Mouse (Mus musculus): ENCODE results near the gene Gm26566. TPM values are rescaled to one million over a fixed set of nuclear protein-coding genes. Genes with fewer than 3 reads are reported as not detected.
A peak's percentile ranks its signal among the peaks of the same experiment; 100 is the strongest.
"Not testable (repeated sequence)": the region's sequence is repeated elsewhere in the genome, so short reads cannot be mapped to it uniquely, and the experiment has no call there.

Gene Gm26566
- total RNA-seq, 2 experiments from 2014 or later: 0.41 TPM; not detected in 1

DNA sequence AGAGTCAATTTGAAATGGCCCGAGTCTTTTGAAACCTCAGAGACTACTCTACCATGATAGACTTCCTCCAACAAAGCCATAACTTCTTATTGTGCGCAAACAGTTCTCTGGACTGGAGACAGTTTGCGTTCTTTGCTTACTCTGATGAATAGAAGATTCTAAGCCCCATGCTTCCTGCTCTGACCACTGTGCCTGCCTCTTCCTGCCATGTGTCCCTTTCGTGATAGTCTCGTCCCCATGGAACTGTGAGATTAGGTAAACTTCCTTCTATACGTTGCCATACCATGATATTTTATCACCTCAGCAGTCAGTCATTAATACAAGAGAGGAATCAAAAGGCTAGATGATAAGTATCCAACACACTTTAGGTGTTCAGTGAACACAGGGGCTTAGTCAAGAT lies 5.1 kb downstream of the Gm26566 start:
- intact Hi-C loops (cut with DNase I; ENCODE audit: low total_unique reads): loop anchor here (2.0 kb wide), 1 partner anchor 32 kb away; no protein-coding TSS in a partner anchor
- DNase-seq: no peak

DNA sequence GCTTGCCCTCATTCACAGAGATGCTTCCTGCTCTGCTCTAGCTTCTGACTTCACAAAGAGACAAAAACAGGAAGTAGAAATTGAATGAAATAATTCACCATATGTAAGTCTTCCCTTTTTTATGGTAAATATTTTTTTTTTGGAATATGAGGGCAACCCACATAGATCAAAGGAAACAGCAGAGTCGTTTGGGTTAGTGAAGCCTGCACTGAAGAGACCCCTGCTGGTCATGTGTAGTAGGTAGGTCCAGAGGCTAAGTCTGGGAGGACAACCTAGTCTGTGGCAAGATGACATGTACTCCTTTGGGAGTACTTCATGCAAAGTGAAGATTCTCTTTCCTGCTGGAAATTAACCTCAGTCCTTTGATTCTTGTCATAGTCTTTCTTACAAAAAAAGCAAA lies 5.7 kb downstream of the Gm26566 start:
- intact Hi-C loops (cut with DNase I; ENCODE audit: low total_unique reads): loop anchor here (2.0 kb wide), 1 partner anchor 33 kb away; no protein-coding TSS in a partner anchor
- no peak for DNase-seq

- peak; percentile 60 for DNase-seq
- intact Hi-C loops (cut with DNase I; ENCODE audit: low total_unique reads): no loop called here
Measured at GRCm38 (mm10) chr4:88738480-88738879, 16.9 kb downstream of the Gm26566 start.

DNA sequence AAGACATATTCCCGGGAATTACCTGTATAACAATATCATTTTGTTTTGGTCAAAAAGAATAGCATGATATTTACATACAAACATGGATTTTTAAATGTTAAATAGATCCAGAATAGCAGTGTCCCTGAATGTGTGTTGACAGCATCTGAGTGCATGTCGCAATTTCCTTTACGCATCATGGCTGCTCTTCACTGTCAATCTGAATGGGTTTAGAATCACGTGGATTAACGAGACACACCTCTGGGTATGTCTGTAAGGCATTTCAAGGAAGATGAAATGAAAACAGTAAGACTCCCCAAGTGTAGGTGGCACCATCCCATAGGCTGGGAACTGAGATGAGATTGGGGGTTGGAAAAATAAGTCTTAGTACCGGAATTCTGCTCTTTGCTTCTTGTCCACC lies 17.4 kb downstream of the Gm26566 start:
- no peak for DNase-seq
- intact Hi-C loops (cut with DNase I; ENCODE audit: low total_unique reads): no loop called here

GRCm38 (mm10) chr4:88741426-88741825 lies 19.8 kb downstream of the Gm26566 start:
- intact Hi-C loops (cut with DNase I; ENCODE audit: low total_unique reads): loop anchor here (5.0 kb wide), 1 partner anchor 44 kb away; no protein-coding TSS in a partner anchor
- DNase-seq: no peak

- intact Hi-C loops (cut with DNase I; ENCODE audit: low total_unique reads): loop anchor here (5.0 kb wide), 1 partner anchor 46 kb away; no protein-coding TSS in a partner anchor
- no peak for DNase-seq
Measured at GRCm38 (mm10) chr4:88742771-88743371, 21.3 kb downstream of the Gm26566 start.

DNA sequence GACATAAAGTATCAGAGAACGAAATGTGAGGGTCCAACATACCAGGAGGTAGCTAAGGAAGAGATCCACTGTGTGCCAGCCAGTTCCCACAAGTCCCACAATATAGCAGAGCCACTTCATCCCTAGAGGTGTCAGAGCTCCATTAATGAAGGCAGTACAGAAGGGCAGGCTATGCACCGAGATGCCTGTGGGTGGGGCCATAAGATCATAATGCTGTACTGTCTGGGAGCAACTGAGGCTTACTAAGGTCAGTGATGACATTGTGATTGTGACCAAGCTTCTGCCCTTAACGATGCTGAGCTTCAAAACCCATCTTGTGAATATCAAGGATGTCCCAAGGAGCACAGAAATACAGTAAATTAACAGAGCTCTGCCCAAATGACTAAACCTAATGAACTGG lies 22.6 kb downstream of the Gm26566 start:
- DNase-seq: no peak
- intact Hi-C loops (cut with DNase I; ENCODE audit: low total_unique reads): loop anchor here (5.0 kb wide), 1 partner anchor 47 kb away; no protein-coding TSS in a partner anchor

- DNase-seq: no peak
Measured at GRCm38 (mm10) chr4:88749926-88750325, 28.3 kb downstream of the Gm26566 start.

DNA sequence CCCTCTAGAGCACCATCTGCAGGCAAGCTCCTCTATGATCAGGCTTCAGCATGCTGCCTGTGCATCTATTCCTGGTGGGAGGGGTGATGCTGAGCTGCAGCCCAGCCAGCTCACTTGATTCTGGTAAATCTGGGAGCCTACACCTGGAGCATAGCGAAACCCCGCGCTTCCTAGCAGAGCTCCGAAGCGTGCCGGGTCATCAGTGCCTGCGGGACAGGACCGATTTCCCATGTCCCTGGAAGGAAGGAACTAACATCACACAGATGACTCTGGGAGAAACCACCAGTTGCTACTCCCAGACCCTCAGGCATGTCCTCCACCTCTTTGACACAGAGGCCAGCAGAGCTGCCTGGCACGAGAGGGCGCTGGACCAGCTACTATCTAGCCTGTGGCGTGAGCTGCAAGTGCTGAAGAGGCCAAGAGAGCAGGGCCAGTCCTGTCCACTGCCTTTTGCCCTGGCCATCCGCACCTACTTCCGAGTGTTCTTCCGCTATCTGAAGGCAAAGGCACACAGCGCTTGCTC lies 33.3 kb downstream of the Gm26566 start, which contains the start of gene Gm13271:
Gene Gm13271, plus strand, starts transcription at position 51 of the 523 bp plus-strand sequence.
- DNase-seq: peak; percentile 53
- intact Hi-C loops (cut with DNase I; ENCODE audit: low total_unique reads): not testable (repeated sequence)

More at GRCm38 (mm10) chr4:88749926-88750325, 28.3 kb downstream of the Gm26566 start:
- intact Hi-C loops (cut with DNase I; ENCODE audit: low total_unique reads): no loop called here

GRCm38 (mm10) chr4:88756581-88757513 lies 35.2 kb downstream of the Gm26566 start:
- intact Hi-C loops (cut with DNase I; ENCODE audit: low total_unique reads); DNase-seq: not testable (repeated sequence)

GRCm38 (mm10) chr4:88757628-88758031 lies 36.0 kb downstream of the Gm26566 start:
- intact Hi-C loops (cut with DNase I; ENCODE audit: low total_unique reads): not testable (repeated sequence)
- peak; percentile 79 for DNase-seq

- intact Hi-C loops (cut with DNase I; ENCODE audit: low total_unique reads); DNase-seq: not testable (repeated sequence)
Measured at GRCm38 (mm10) chr4:88758751-88759150, 37.1 kb downstream of the Gm26566 start.

DNA sequence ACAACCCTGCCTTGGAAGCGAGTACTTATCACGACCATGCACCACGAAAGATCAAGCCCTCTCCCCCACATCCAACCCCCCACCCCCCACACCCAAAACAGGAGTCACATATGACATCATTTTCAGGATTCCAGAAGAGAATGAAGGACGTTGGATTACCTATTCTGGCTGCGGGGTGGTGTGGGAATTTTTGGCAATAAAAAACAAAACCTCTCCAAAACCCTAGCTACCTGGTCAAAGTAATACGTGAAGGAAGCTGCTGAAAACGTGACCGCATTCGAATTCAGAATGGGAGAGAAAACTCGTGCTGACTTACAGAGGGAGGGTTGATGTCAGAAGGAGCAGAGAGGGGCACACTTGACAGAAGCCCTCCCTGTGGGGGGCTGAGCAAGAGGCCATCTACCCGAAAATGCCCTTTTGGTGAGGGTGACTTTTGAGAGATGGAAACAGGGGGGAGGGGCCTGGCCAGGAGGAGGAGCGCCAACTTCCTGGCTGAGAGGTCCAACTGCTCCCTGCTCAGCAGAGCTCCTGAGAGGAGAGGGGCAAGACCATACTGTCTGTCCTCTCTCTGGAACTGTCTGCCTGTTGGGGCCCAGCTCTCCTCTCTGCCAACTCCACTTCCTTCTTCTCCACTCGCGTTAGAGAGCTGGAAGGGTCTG lies 38.1 kb downstream of the Gm26566 start, which contains the start of gene Gm13283:
Gene Gm13283, plus strand, starts transcription at position 510 of the 659 bp plus-strand sequence.
- DNase-seq; intact Hi-C loops (cut with DNase I; ENCODE audit: low total_unique reads): not testable (repeated sequence)

DNA sequence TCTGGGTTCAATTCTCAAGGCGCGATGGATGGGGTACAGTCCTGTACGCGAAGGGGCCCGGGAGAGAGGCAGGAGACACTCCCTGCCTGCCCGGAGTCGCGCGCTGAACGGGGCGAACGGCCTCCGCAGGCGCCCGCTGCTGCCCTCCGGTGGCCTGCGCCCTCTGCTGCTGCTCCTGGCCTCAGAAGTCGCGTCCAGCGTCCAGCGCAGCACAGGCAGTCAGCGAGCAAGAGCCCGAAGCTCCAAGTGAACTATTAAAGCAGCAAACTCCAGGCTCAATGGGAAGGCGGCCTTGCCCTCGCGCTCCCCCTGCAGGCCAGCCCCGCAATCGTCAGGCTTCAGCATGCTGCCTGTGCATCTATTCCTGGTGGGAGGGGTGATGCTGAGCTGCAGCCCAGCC lies 38.8 kb downstream of the Gm26566 start:
- peak; percentile 81 for DNase-seq
- intact Hi-C loops (cut with DNase I; ENCODE audit: low total_unique reads): not testable (repeated sequence)

- intact Hi-C loops (cut with DNase I; ENCODE audit: low total_unique reads): not testable (repeated sequence)
- peak; percentile 67 for DNase-seq
Measured at GRCm38 (mm10) chr4:88761776-88762175, 40.2 kb downstream of the Gm26566 start.

DNA sequence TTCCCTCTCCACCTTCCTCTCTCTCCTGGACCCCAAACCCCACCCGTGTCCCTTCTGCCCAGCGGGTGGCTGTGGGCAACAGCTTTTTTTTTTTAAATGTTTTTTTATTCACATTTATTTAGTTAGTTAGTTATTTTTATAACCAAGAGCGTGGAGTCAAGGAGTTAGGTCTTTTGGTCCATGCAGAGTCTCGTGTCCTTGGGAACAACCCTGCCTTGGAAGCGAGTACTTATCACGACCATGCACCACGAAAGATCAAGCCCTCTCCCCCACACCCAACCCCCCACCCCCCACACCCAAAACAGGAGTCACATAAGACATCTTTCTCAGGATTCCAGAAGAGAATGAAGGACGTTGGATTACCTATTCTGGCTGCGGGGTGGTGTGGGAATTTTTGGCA lies 40.7 kb downstream of the Gm26566 start:
- intact Hi-C loops (cut with DNase I; ENCODE audit: low total_unique reads); DNase-seq: not testable (repeated sequence)

DNA sequence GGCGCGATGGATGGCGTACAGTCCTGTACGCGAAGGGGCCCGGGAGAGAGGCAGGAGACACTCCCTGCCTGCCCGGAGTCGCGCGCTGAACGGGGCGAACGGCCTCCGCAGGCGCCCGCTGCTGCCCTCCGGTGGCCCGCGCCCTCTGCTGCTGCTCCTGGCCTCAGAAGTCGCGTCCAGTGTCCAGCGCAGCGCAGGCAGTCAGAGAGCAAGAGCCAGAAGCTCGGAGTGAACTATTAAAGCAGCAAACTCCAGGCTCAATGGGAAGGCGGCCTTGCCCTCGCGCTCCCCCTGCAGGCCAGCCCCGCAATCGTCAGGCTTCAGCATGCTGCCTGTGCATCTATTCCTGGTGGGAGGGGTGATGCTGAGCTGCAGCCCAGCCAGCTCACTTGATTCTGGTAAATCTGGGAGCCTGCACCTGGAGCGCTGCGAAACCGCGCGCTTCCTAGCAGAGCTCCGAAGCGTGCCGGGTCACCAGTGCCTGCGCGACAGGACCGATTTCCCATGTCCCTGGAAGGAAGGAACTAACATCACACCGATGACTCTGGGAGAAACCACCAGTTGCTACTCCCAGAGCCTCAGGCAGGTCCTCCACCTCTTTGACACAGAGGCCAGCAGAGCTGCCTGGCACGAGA lies 41.9 kb downstream of the Gm26566 start:
- DNase-seq: peak; percentile 57
- intact Hi-C loops (cut with DNase I; ENCODE audit: low total_unique reads): not testable (repeated sequence)

All from gastrocnemius, postnatal 14 days (tissue).